Mouse (Mus musculus) CH12.LX (cell line): ENCODE measurements at regions not wholly inside any gene's neighbourhood (a gene's known extent, or its start where the extent isn't known, plus 50 kb on each side); places are given as distances from the start of the nearest gene placed in this dataset.

Experiments used
- DNase-seq: peaks from one replicate; pipeline ENCODE4 v3.0.0-alpha.2; 2013; ENCODE audit errors: extremely low read depth
- H3K27ac ChIP-seq: 2 replicates; pipeline ENCODE4 v1.5.1; 2012; ENCODE audit warnings: low read depth, mild to moderate bottlenecking, control low read depth, moderate library complexity; ENCODE audit not compliant: insufficient read depth
- H3K27me3 ChIP-seq: replicated peaks from 2 replicates; pipeline ENCODE3; 2012; ENCODE audit warnings: inconsistent platforms
- H3K36me3 ChIP-seq, 2 experiments: replicated peaks in 1 of 2; 2 replicates each; pipeline versions ENCODE3 to v1.6.1; 2012; ENCODE audit warnings: inconsistent platforms in 1 of 2, low read length in 1 of 2, mild to moderate bottlenecking in 1 of 2, mixed read lengths in 1 of 2, moderate library complexity in 1 of 2; ENCODE audit not compliant: control insufficient read depth in 1 of 2, insufficient read depth in 1 of 2
- H3K4me1 ChIP-seq, 2 experiments: 2 replicates each; pipeline ENCODE4 v1.6.1; 2012; ENCODE audit warnings: inconsistent platforms in 1 of 2, moderate library complexity in 1 of 2; ENCODE audit not compliant: insufficient read depth in 2 of 2, control insufficient read depth in 1 of 2
- H3K4me2 ChIP-seq: 2 replicates; pipeline ENCODE4 v1.6.1; 2012; ENCODE audit warnings: low read depth, mild to moderate bottlenecking, control low read depth; ENCODE audit not compliant: poor library complexity, insufficient read depth, severe bottlenecking
- H3K4me3 ChIP-seq, 3 experiments: fragments of 150-350 bp in 1 of 3; sonication (generic) in 1 of 3; replicated peaks in 1 of 3; 2 replicates each; pipeline versions ENCODE3 to v1.5.1; 2011 to 2012; ENCODE audit warnings: low read depth in 2 of 3, low read length in 2 of 3, mild to moderate bottlenecking in 2 of 3, moderate library complexity in 2 of 3, control low read depth in 1 of 3, improper control_type of control experiment in 1 of 3, inconsistent platforms in 1 of 3, mixed read lengths in 1 of 3; ENCODE audit not compliant: poor library complexity in 1 of 3
- H3K79me2 ChIP-seq: replicated peaks from 2 replicates; pipeline ENCODE4 v1.6.1; 2012; ENCODE audit warnings: mild to moderate bottlenecking, moderate library complexity; ENCODE audit not compliant: control insufficient read depth, poor library complexity, insufficient read depth, severe bottlenecking; ENCODE audit errors: extremely low read depth
- H3K9ac ChIP-seq: 2 replicates; pipeline ENCODE4 v1.6.1; 2012; ENCODE audit warnings: low read depth, mild to moderate bottlenecking, control low read depth, moderate library complexity; ENCODE audit not compliant: insufficient read depth
- H3K9me3 ChIP-seq: replicated peaks from 2 replicates; pipeline ENCODE3; 2012; ENCODE audit warnings: low read length, inconsistent platforms, mixed read lengths
- BHLHE40 ChIP-seq: IDR thresholded peaks from 2 replicates; pipeline ENCODE4 v1.6.1; 2011; ENCODE audit warnings: mild to moderate bottlenecking, low read depth, low read length, improper control_type of control experiment
- CHD1 ChIP-seq: IDR thresholded peaks from 2 replicates; pipeline ENCODE4 v1.6.1; 2012; ENCODE audit warnings: low read depth, low read length, improper control_type of control experiment, inconsistent platforms
- E2F4 ChIP-seq: IDR thresholded peaks from 2 replicates; pipeline ENCODE4 v1.6.1; 2011; ENCODE audit warnings: low read depth, low read length, improper control_type of control experiment; ENCODE audit not compliant: insufficient replicate concordance
- ELF1 ChIP-seq: IDR thresholded peaks from 2 replicates; pipeline ENCODE4 v1.6.1; 2014; ENCODE audit warnings: low read depth, mild to moderate bottlenecking, inconsistent platforms, low read length, improper control_type of control experiment
- EP300 ChIP-seq: IDR thresholded peaks from 2 replicates; pipeline ENCODE4 v1.6.1; 2011; ENCODE audit warnings: low read length, improper control_type of control experiment
- IRF4 ChIP-seq: IDR thresholded peaks from 2 replicates; pipeline ENCODE4 v1.6.1; 2014; ENCODE audit warnings: low read depth, mild to moderate bottlenecking, inconsistent platforms, low read length, improper control_type of control experiment
- JUN ChIP-seq: IDR thresholded peaks from 2 replicates; pipeline ENCODE4 v1.6.1; 2011; ENCODE audit warnings: low read depth, mild to moderate bottlenecking, low read length, improper control_type of control experiment, moderate library complexity; ENCODE audit not compliant: insufficient read depth
- JUND ChIP-seq: conservative IDR thresholded peaks from 2 replicates; pipeline ENCODE4 v1.6.1; 2011; ENCODE audit warnings: low read depth, low read length, improper control_type of control experiment
- MXI1 ChIP-seq: IDR thresholded peaks from 2 replicates; pipeline ENCODE4 v1.6.1; 2011; ENCODE audit warnings: mild to moderate bottlenecking, low read depth, low read length, improper control_type of control experiment
- NELFE ChIP-seq: IDR thresholded peaks from 2 replicates; pipeline ENCODE4 v1.6.1; 2011; ENCODE audit warnings: low read depth, low read length, improper control_type of control experiment
- NRF1 ChIP-seq: IDR thresholded peaks from 2 replicates; pipeline ENCODE4 v1.6.1; 2014; ENCODE audit warnings: low read depth, mild to moderate bottlenecking, inconsistent platforms, low read length, improper control_type of control experiment, moderate library complexity
- POLR2AphosphoS2 ChIP-seq: IDR thresholded peaks from 2 replicates; pipeline ENCODE4 v1.6.1; 2011; ENCODE audit warnings: low read depth, low read length, improper control_type of control experiment
- RAD21 ChIP-seq: IDR thresholded peaks from 2 replicates; pipeline ENCODE4 v1.6.1; 2011; ENCODE audit warnings: low read depth, mild to moderate bottlenecking, low read length, improper control_type of control experiment, moderate library complexity
- RCOR1 ChIP-seq: conservative IDR thresholded peaks from 2 replicates; pipeline ENCODE4 v1.6.1; 2012; ENCODE audit warnings: low read depth, mild to moderate bottlenecking, inconsistent platforms, low read length, improper control_type of control experiment
- SIN3A ChIP-seq: IDR thresholded peaks from 2 replicates; pipeline ENCODE4 v1.6.1; 2012; ENCODE audit warnings: low read length, improper control_type of control experiment, inconsistent platforms
- TBP ChIP-seq: conservative IDR thresholded peaks from 2 replicates; pipeline ENCODE4 v1.6.1; 2011; ENCODE audit warnings: low read depth, low read length, improper control_type of control experiment
- TCF12 ChIP-seq: IDR thresholded peaks from 2 replicates; pipeline ENCODE4 v1.6.1; 2014; ENCODE audit warnings: low read depth, mild to moderate bottlenecking, inconsistent platforms, low read length, improper control_type of control experiment
- UBTF ChIP-seq: IDR thresholded peaks from 2 replicates; pipeline ENCODE4 v1.6.1; 2012; ENCODE audit warnings: low read depth, mild to moderate bottlenecking, inconsistent platforms, low read length, improper control_type of control experiment, moderate library complexity
- USF1 ChIP-seq: IDR thresholded peaks from 2 replicates; pipeline ENCODE4 v1.6.1; 2014; ENCODE audit warnings: low read depth, mild to moderate bottlenecking, inconsistent platforms, low read length, improper control_type of control experiment
- USF2 ChIP-seq: conservative IDR thresholded peaks from 2 replicates; pipeline ENCODE4 v1.6.1; 2011; ENCODE audit warnings: low read depth, low read length, improper control_type of control experiment
- ZKSCAN1 ChIP-seq: IDR thresholded peaks from 2 replicates; pipeline ENCODE4 v1.6.1; 2012; ENCODE audit warnings: low read depth, inconsistent platforms, low read length, improper control_type of control experiment, borderline replicate concordance
- dilution Hi-C: fragments of 300-500 bp; cut with MboI; formaldehyde crosslinking; loops from 2 replicates; pipeline ENCODE4 v1.14.3; 2020; ENCODE audit warnings: low sequenced_read_pairs; ENCODE audit not compliant: extremely low pct_unique_long_range_greater_than_20kb, extremely low pct_ligation_motif_present
- in situ Hi-C: fragments of 300-500 bp; cut with MboI; formaldehyde crosslinking; loops from 3 replicates; pipeline ENCODE4 v1.14.3; 2019; ENCODE audit warnings: low sequenced_read_pairs, low pct_ligation_motif_present, low pct_unique_long_range_greater_than_20kb, mixed read lengths

DNA sequence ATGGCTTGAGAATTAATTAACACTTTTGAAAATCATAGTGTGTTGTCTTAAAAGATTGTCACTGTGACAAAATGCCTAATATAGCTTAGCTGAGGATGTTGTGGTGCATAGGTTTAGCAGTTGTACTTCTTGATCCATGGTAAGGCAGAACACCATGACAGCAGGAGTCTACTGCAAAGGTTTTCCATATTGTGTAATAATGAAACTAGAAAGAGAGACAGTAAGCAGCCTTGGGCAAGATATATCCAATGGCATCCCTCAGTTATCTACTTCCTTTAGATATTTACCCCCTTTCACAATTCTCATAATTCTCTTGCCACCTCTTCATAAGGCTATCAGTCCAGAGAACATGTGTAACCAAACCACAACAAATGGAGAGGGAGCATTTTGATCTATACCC lies 236.6 kb upstream of the Tle1 start:
- TF ChIP-seq USF1 (no peak), USF2 (no peak), UBTF (no peak), IRF4 (no peak), ELF1 (no peak), NRF1 (no peak), JUN (no peak), NELFE (no peak), SIN3A (no peak), RAD21 (no peak), ZKSCAN1 (no peak), E2F4 (no peak), MXI1 (no peak), EP300 (no peak), POLR2AphosphoS2 (no peak), TBP (no peak), CHD1 (no peak)
- TF ChIP-seq, all 38 proteins: peak for 0
- Histone ChIP-seq H3K9me3 (peaks cover 26% of the 10 kb centered on the region), H3K4me3 (no peak overlapping the region), H3K79me2 (no peaks in the 10 kb centered on the region), H3K36me3 (no peaks in the 10 kb centered on the region), H3K27me3 (no peaks in the 10 kb centered on the region), H3K4me2 (no peak overlapping the region), H3K4me1 (no peaks in the 10 kb centered on the region), H3K27ac (no peak overlapping the region), H3K9ac (no peak overlapping the region)
- dilution Hi-C loops (no loop called here), in situ Hi-C loops (no loop called here)
- no peak for DNase-seq

DNA sequence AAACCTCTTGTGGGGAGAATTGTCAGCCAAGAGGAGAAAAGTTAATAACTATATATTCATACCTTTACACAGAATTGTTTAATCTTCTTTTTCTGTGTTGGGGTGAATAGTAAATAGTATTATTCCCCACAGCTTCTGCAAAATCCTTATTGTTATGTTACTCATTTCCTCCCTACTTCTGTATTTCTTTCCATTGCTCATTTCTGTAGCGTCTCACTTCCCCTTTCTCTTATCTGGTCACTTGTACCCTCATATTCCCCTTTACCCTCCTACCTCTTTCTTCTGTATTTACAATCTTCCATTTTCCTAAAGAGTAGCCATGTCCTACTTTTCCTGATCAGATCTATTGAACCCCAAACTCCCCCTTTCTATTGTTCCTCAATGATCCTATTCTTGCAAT lies 224.6 kb upstream of the Tle1 start:
- Histone ChIP-seq H3K79me2 (no peaks in the 10 kb centered on the region), H3K9me3 (peaks cover 21% of the 10 kb centered on the region), H3K27me3 (no peaks in the 10 kb centered on the region), H3K4me2 (no peak overlapping the region), H3K4me1 (no peaks in the 10 kb centered on the region), H3K4me3 (no peak overlapping the region), H3K36me3 (no peaks in the 10 kb centered on the region), H3K27ac (no peak overlapping the region), H3K9ac (no peak overlapping the region)
- dilution Hi-C loops, result no loop called here
- no peak for DNase-seq
- in situ Hi-C loops, result no loop called here
- TF ChIP-seq EP300 (peak; percentile 98), JUN (peak; percentile 85), IRF4 (peak; percentile 93), JUND (peak; percentile 88), BHLHE40 (0 out of 2 replicates have a peak, but pooled peaks have one; percentile 26), TCF12 (no peak), RAD21 (no peak), RCOR1 (0 out of 2 replicates have a peak, but pooled peaks have one; percentile 40)
